Mouse (Mus musculus) hindbrain, embryonic 12.5 days (tissue): Measurements from ENCODE around the gene Rcor2. TPM values are rescaled to one million over a fixed set of nuclear protein-coding genes. Genes with fewer than 3 reads are reported as not detected.

Experiments
- ATAC-seq: fragments of 200-750 bp; cut with Nextera tagmentation; 2 replicates; pipeline ENCODE4 v1.8.0; 2017; ENCODE audit warnings: moderate TSS enrichment; ENCODE audit not compliant: low FRiP score
- H3K27ac ChIP-seq: fragments of 300-500 bp; sonication (generic); 2 replicates; pipeline ENCODE4 v1.5.1; 2016; ENCODE audit warnings: mild to moderate bottlenecking
- H3K27me3 ChIP-seq: fragments of 300-500 bp; sonication (generic); 2 replicates; pipeline ENCODE4 v1.6.1; 2016; ENCODE audit warnings: mild to moderate bottlenecking
- H3K36me3 ChIP-seq: fragments of 300-500 bp; sonication (generic); 2 replicates; pipeline ENCODE4 v1.6.1; 2016; ENCODE audit warnings: mild to moderate bottlenecking
- H3K4me1 ChIP-seq: fragments of 300-500 bp; sonication (generic); 2 replicates; pipeline ENCODE4 v1.6.1; 2016
- H3K4me2 ChIP-seq: fragments of 300-500 bp; sonication (generic); replicated peaks from 2 replicates; pipeline ENCODE4 v1.6.1; 2016; ENCODE audit warnings: mild to moderate bottlenecking
- H3K4me3 ChIP-seq: fragments of 300-500 bp; sonication (generic); 2 replicates; pipeline ENCODE4 v1.5.1; 2016; ENCODE audit warnings: mild to moderate bottlenecking
- H3K9ac ChIP-seq: fragments of 300-500 bp; sonication (generic); 2 replicates; pipeline ENCODE4 v1.6.1; 2016; ENCODE audit warnings: mild to moderate bottlenecking, moderate library complexity
- H3K9me3 ChIP-seq: fragments of 300-500 bp; sonication (generic); replicated peaks from 2 replicates; pipeline ENCODE4 v1.6.1; 2016; ENCODE audit warnings: mild to moderate bottlenecking
- WGBS: fragments of 180-500 bp; shearing (Covaris S2); methylation state at CpG from one replicate; pipeline ENCODE4 v1.1.7; 2016; 5-methylcytosine and 5-hydroxymethylcytosine counted together
- polyA plus RNA-seq: library from polyadenylated mRNA; unstranded; fragments of >200 nt; fragmentation: Nextera tagmentation; extraction: Ambion mirVana; gene quantifications from 2 replicates; pipeline ENCODE4 v1.2.1, GENCODE M21; 2016

Rcor2 gene
- 62.5 and 66.6 TPM in 2 replicates for polyA plus RNA-seq

DNA sequence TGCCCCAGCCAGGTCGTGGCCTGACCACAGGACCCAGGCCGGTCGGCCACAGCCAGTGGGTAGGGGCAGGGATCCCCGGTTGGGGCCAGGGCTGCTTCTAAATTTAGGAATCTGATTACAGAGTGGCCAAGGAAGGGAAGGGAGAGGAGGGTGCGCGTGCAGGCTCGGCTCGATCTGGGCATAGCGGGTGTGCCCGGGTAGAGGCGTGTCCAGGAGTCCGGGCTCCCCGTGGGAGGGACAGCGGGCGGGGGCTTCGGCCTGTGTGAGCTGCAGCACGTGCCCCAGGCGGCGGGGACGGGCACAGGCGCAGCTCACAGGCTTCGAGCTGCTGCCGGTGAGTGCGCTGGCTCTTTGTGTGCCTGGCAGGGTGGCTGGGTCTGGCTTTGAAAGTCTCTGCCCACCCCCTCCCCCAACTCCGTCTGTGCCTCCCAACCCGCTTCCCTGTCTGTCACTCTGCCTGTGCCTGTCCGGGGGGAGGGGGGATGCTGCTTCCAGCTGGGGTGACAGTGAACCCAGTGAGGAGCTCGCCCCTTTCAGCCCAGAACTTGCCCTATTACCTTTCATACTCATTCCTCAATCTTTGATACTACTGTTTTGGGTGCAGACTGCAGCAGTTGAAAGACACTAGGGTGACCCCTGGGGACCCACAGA, at the start of gene Rcor2:
TSS of gene Rcor2 (plus strand) at position 235 of the 651 bp plus-strand sequence.
- H3K4me2 ChIP-seq = peak within 1 kb of the TSS; percentile 89
- H3K27ac ChIP-seq = peak within 1 kb of the TSS; percentile 100
- peak; percentile 76 for ATAC-seq
- H3K36me3 ChIP-seq = peaks cover 22% of the 10 kb centered on the region
- H3K27me3 ChIP-seq = no peaks in the 10 kb centered on the region
- peak within 1 kb of the TSS; percentile 95 for H3K4me3 ChIP-seq
- under 1% methylated on average over 28 of the region's 28 CpGs for WGBS
- peak within 1 kb of the TSS; percentile 100 for H3K9ac ChIP-seq
- H3K4me1 ChIP-seq = peaks cover 61% of the 10 kb centered on the region
- no peaks in the 10 kb centered on the region for H3K9me3 ChIP-seq

GRCm38 (mm10) chr19:7217926-7218267, 49.2 kb upstream of the Rcor2 start:
- ATAC-seq = no peak; the same call in 1 of the 2 replicates
- Histone ChIP-seq H3K4me1 (peaks cover 20% of the 10 kb centered on the region), H3K27ac (no peak overlapping the region), H3K9me3 (no peaks in the 10 kb centered on the region), H3K36me3 (peaks cover 27% of the 10 kb centered on the region), H3K9ac (no peak overlapping the region), H3K4me2 (peak overlapping the region; percentile 71), H3K4me3 (peak overlapping the region; percentile 70), H3K27me3 (no peaks in the 10 kb centered on the region)
- WGBS = 12% methylated on average over 6 of the region's 6 CpGs

DNA sequence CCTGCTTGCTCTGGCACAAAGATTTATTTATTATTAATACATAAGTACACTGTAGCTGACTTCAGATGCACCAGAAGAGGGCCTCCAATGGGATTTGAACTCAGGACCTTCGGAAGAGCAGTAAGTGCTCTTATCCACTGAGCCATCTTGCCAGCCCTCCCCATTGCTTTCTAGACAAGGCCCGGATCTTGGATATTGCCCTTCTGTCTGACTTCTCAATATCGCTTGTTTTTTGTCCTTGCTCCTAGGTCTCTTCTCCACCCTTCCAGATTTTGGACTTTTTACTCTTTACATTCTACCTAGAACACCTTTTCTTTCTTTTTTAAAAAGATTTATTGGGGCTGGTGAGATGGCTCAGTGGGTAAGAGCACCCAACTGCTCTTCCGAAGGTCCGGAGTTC, 48.4 kb upstream of the Rcor2 start:
- no peak for ATAC-seq
- Histone ChIP-seq H3K4me2 (no peak overlapping the region), H3K27me3 (no peaks in the 10 kb centered on the region), H3K36me3 (peaks cover 18% of the 10 kb centered on the region), H3K4me1 (peaks cover 20% of the 10 kb centered on the region), H3K27ac (no peak overlapping the region), H3K9me3 (no peaks in the 10 kb centered on the region), H3K4me3 (no peak overlapping the region), H3K9ac (no peak overlapping the region)
- 95% methylated on average over 5 of the region's 5 CpGs for WGBS

GRCm38 (mm10) chr19:7222196-7222595, 44.9 kb upstream of the Rcor2 start:
- no peak overlapping the region for H3K27ac ChIP-seq
- H3K4me3 ChIP-seq = no peak overlapping the region
- H3K4me2 ChIP-seq = no peak overlapping the region
- peaks cover 14% of the 10 kb centered on the region for H3K36me3 ChIP-seq
- no peaks in the 10 kb centered on the region for H3K9me3 ChIP-seq
- no peak overlapping the region for H3K9ac ChIP-seq
- H3K27me3 ChIP-seq = no peaks in the 10 kb centered on the region
- 90% methylated on average over 6 of the region's 6 CpGs for WGBS
- H3K4me1 ChIP-seq = peaks cover 4% of the 10 kb centered on the region; the same call in 1 of the 2 replicates
- ATAC-seq = no peak

- H3K9me3 ChIP-seq = no peaks in the 10 kb centered on the region
- H3K27me3 ChIP-seq = no peaks in the 10 kb centered on the region
- no peak for ATAC-seq
- H3K9ac ChIP-seq = no peak overlapping the region
- no peak overlapping the region for H3K4me2 ChIP-seq
- peaks cover 27% of the 10 kb centered on the region for H3K36me3 ChIP-seq
- H3K27ac ChIP-seq = no peak overlapping the region
- H3K4me3 ChIP-seq = no peak overlapping the region
- H3K4me1 ChIP-seq = no peaks in the 10 kb centered on the region
Observed at GRCm38 (mm10) chr19:7223488-7223887, 43.6 kb upstream of the Rcor2 start.

DNA sequence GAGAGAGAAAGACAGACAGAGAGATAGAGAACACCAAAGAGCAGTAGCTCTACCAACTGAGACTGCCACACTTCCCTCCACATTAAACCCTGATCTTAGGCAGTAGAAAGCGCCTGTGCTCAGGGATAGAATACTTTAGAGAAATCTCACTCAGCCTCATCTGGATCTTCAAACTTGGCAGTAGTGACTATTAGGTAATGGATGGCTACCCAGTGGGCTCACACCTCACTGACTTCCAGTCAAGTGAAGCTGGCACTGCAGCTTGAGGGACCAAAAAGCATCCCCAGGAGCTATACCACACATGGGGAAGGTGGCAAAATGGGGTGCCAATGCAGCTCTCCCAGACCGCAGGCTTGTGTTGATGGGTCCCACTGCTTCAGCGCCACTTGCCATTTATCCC, 42.9 kb upstream of the Rcor2 start:
- no peak overlapping the region for H3K9ac ChIP-seq
- H3K4me1 ChIP-seq = no peaks in the 10 kb centered on the region
- H3K36me3 ChIP-seq = peaks cover 34% of the 10 kb centered on the region
- no peak overlapping the region for H3K27ac ChIP-seq
- H3K9me3 ChIP-seq = no peaks in the 10 kb centered on the region
- H3K4me2 ChIP-seq = no peak overlapping the region
- 91% methylated on average over 3 of the region's 3 CpGs for WGBS
- H3K27me3 ChIP-seq = no peaks in the 10 kb centered on the region
- no peak for ATAC-seq
- no peak overlapping the region for H3K4me3 ChIP-seq

- Histone ChIP-seq H3K9ac (no peak overlapping the region; the same call in 1 of the 2 replicates), H3K9me3 (no peaks in the 10 kb centered on the region), H3K27me3 (no peaks in the 10 kb centered on the region), H3K4me2 (no peak overlapping the region), H3K4me1 (no peaks in the 10 kb centered on the region), H3K27ac (no peak overlapping the region), H3K4me3 (no peak overlapping the region), H3K36me3 (peaks cover 44% of the 10 kb centered on the region)
- ATAC-seq = no peak
- WGBS = 87% methylated on average over 9 of the region's 9 CpGs
Observed at GRCm38 (mm10) chr19:7225096-7225690, 41.9 kb upstream of the Rcor2 start.

- 78% methylated on average over 6 of the region's 6 CpGs for WGBS
- no peak overlapping the region for H3K9ac ChIP-seq
- no peak overlapping the region for H3K4me2 ChIP-seq
- no peaks in the 10 kb centered on the region for H3K4me1 ChIP-seq
- peaks cover 56% of the 10 kb centered on the region for H3K36me3 ChIP-seq
- no peaks in the 10 kb centered on the region for H3K9me3 ChIP-seq
- ATAC-seq = no peak
- H3K27me3 ChIP-seq = no peaks in the 10 kb centered on the region
- no peak overlapping the region for H3K27ac ChIP-seq
- no peak overlapping the region for H3K4me3 ChIP-seq
Observed at GRCm38 (mm10) chr19:7226511-7226914, 40.6 kb upstream of the Rcor2 start.

DNA sequence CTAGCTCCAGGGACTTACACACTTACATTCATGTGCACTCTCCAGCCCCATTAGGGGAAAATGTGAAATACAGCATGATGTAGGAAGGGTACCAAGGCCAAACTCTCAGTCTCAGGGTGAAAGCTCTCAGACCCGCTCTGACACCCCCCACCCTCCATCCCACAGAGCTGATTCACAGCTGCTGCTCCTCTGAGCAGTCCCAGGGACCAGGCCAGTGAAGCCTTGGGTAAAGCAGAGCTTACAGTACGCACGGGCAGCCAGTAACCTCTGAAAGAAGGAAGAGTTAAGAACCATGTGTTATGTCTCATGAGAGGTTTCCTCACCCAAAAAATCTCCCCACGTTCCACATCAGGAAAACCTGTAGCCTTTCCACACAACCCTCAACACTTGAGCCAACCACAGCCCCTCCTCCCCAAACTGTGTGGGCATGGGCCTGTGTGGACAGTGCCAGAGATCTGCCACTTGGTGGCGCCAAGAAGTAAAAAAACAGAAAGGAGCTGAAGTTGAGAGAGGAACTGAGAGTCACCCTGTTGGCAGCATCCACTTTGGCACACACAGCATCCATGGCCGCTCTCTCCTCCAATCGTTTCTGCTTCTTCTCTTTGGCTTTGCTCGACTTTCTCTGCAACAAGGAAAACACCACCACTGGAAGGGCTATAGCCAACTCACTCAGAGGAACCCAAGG, 32.4 kb upstream of the Rcor2 start:
- Histone ChIP-seq H3K27ac (no peak overlapping the region), H3K4me2 (no peak overlapping the region), H3K36me3 (peaks cover 33% of the 10 kb centered on the region), H3K4me3 (no peak overlapping the region), H3K4me1 (peaks cover under 1% of the 10 kb centered on the region), H3K9me3 (no peaks in the 10 kb centered on the region), H3K27me3 (no peaks in the 10 kb centered on the region), H3K9ac (no peak overlapping the region)
- 64% methylated on average over 8 of the region's 8 CpGs for WGBS
- peak; percentile 74 for ATAC-seq

DNA sequence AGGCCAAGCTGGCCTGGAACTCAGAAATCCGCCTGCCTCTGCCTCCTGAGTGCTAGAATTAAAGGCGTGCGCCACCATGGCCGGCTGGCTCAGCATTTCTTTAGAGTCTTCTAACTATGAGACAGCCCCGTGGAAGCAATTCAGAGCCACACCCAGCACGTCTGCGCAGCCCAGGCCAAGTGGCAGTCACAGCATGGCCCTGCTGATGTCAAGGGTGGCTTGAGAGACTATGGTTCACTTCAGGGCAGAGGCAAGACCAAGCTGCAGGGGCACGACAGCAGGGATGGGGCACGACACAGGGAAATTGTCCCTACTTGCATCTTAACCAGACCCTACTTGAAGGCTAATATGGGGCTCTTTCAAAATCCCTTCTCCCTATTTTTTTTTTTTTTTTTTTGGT, 31.7 kb upstream of the Rcor2 start:
- Histone ChIP-seq H3K4me1 (peaks cover 8% of the 10 kb centered on the region), H3K27me3 (no peaks in the 10 kb centered on the region), H3K9me3 (no peaks in the 10 kb centered on the region), H3K4me2 (no peak overlapping the region), H3K4me3 (no peak overlapping the region), H3K9ac (no peak overlapping the region), H3K27ac (no peak overlapping the region), H3K36me3 (peaks cover 25% of the 10 kb centered on the region)
- WGBS = 95% methylated on average over 9 of the region's 9 CpGs
- ATAC-seq = no peak

DNA sequence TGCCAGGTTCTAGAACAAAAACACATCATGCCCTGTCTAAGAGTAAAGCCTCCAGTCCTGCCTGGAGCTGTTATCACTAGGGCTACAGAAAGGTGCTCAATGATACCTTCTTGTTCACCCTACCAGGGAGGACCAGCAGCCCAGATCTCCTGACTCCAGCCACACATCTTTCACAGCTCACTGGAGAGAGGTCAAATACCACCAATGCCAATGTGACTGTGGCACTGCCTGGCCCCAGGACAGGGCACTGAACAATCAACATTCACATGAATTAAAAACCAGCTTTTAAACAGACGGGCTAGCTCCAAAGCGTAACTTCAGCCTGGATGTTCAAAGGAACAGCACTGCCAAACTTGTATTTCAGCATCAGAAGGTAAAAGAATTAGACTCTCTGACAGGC, 31.1 kb upstream of the Rcor2 start:
- no peak for ATAC-seq
- Histone ChIP-seq H3K27me3 (no peaks in the 10 kb centered on the region), H3K9ac (no peak overlapping the region), H3K9me3 (no peaks in the 10 kb centered on the region), H3K4me3 (no peak overlapping the region), H3K4me2 (no peak overlapping the region), H3K4me1 (peaks cover 8% of the 10 kb centered on the region), H3K36me3 (peaks cover 21% of the 10 kb centered on the region), H3K27ac (no peak overlapping the region)
- 95% methylated on average over 2 of the region's 2 CpGs for whole genome bisulfite sequencing

DNA sequence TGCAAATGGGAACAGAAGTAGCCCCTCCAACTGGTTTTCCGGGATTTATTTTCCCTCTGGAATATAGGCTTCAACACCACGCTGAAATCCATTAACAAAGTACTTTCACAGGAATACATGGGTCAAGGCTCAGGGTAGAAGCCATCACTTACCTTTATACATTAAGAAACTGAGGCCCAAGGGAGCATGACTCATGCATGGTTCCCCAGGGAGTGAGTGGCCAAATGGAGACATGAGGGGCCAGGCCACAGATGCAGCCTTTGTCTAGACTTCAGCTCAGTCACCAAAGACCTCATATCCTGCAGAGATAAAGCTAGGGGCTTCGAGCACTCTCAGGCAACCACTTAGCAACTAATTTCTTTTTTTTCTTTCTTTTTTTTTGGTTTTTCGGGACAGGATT, 30.4 kb upstream of the Rcor2 start:
- Histone ChIP-seq H3K4me2 (no peak overlapping the region), H3K4me3 (no peak overlapping the region), H3K9ac (no peak overlapping the region), H3K4me1 (peaks cover 13% of the 10 kb centered on the region), H3K9me3 (no peaks in the 10 kb centered on the region), H3K27ac (no peak overlapping the region), H3K27me3 (no peaks in the 10 kb centered on the region), H3K36me3 (peaks cover 15% of the 10 kb centered on the region)
- ATAC-seq = no peak
- 78% methylated on average over 4 of the region's 4 CpGs for WGBS
